Mouse (Mus musculus) limb, embryonic 15.5 days (tissue): Measurements from ENCODE around the gene Brca2. TPM values are rescaled to one million over a fixed set of nuclear protein-coding genes. Genes with fewer than 3 reads are reported as not detected.

Source experiments
- ATAC-seq: fragments of 200-750 bp; cut with Nextera tagmentation; 2 replicates; pipeline ENCODE4 v1.8.0; 2017; ENCODE audit warnings: low read depth, moderate TSS enrichment; ENCODE audit not compliant: insufficient number of reproducible peaks, low FRiP score, low TSS enrichment
- H3K27ac ChIP-seq: fragments of 300-500 bp; sonication (generic); 2 replicates; pipeline ENCODE4 v1.5.1; 2015; ENCODE audit warnings: moderate library complexity, mild to moderate bottlenecking, inconsistent platforms
- H3K27me3 ChIP-seq: fragments of 300-500 bp; sonication (generic); 2 replicates; pipeline ENCODE4 v1.6.1; 2015; ENCODE audit warnings: inconsistent platforms
- H3K36me3 ChIP-seq: fragments of 300-500 bp; sonication (generic); 2 replicates; pipeline ENCODE4 v1.6.1; 2015; ENCODE audit warnings: inconsistent platforms
- H3K4me1 ChIP-seq: fragments of 300-500 bp; sonication (generic); 2 replicates; pipeline ENCODE4 v1.6.1; 2015; ENCODE audit warnings: inconsistent platforms
- H3K4me2 ChIP-seq: fragments of 300-500 bp; sonication (generic); 2 replicates; pipeline ENCODE4 v1.6.1; 2015; ENCODE audit warnings: mild to moderate bottlenecking, inconsistent platforms
- H3K4me3 ChIP-seq: fragments of 300-500 bp; sonication (generic); 2 replicates; pipeline ENCODE4 v1.5.1; 2015; ENCODE audit warnings: mild to moderate bottlenecking, inconsistent platforms
- H3K9ac ChIP-seq: fragments of 300-500 bp; sonication (generic); 2 replicates; pipeline ENCODE4 v1.6.1; 2015; ENCODE audit warnings: inconsistent platforms
- H3K9me3 ChIP-seq: fragments of 300-500 bp; sonication (generic); 2 replicates; pipeline ENCODE4 v1.6.1; 2016; ENCODE audit warnings: inconsistent platforms
- WGBS: fragments of 180-500 bp; shearing (Covaris S2); methylation state at CpG from one replicate; pipeline ENCODE4 v1.1.7; 2015; 5-methylcytosine and 5-hydroxymethylcytosine counted together
- polyA plus RNA-seq: library from polyadenylated mRNA; unstranded; fragments of >200 nt; fragmentation: Nextera tagmentation; extraction: Ambion mirVana; gene quantifications from 2 replicates; pipeline ENCODE4 v1.2.1, GENCODE M21; 2015

Brca2 gene
- polyA plus RNA-seq, 1 experiment from 2014 or later = 19.3 TPM

- no peak within 1 kb of the TSS for H3K27ac ChIP-seq
- H3K36me3 ChIP-seq = no peaks in the 10 kb centered on the region
- H3K4me2 ChIP-seq = no peak within 1 kb of the TSS
- H3K27me3 ChIP-seq = no peaks in the 10 kb centered on the region
- 35% methylated on average over 4 of the region's 4 CpGs for WGBS
- ATAC-seq = no peak
- no peaks in the 10 kb centered on the region for H3K9me3 ChIP-seq
- no peak within 1 kb of the TSS for H3K9ac ChIP-seq
- no peak within 1 kb of the TSS for H3K4me3 ChIP-seq
- H3K4me1 ChIP-seq = 0 out of 2 replicates have a peak, but pooled peaks cover 4% of the 10 kb centered on the region
Measured at GRCm38 (mm10) chr5:150518064-150518463, 4.4 kb upstream of the Brca2 start, which contains the start of gene Zar1l. Gene Zar1l, minus strand, starts transcription at chr5:150518164.

DNA sequence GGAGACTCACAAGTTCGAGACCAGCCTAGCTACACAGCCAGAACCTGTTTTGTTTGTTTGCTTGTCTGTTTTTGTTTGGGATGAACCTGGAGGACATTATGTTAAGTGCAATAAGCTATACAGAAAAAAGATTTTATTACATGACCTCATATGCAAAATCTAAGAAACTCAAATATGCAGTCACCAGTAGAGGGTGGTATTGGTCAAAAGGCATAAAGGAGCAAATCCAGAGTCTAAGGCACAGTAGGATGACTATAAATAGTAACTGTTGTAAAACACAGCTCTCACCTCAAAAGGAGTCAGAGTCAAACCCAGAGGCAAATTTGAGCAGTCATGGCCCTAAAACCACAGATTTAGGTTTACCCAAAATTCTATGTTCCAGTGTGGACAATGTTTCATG, 2.9 kb upstream of the Brca2 start:
- Histone ChIP-seq H3K36me3 (no peaks in the 10 kb centered on the region), H3K9me3 (no peaks in the 10 kb centered on the region), H3K27me3 (no peaks in the 10 kb centered on the region), H3K27ac (no peak overlapping the region), H3K9ac (no peak overlapping the region), H3K4me2 (no peak overlapping the region), H3K4me1 (peaks cover 8% of the 10 kb centered on the region; the same call in 1 of the 2 replicates), H3K4me3 (no peak overlapping the region)
- no peak for ATAC-seq
- 93% methylated on average over 1 of the region's 1 CpGs for WGBS

GRCm38 (mm10) chr5:150522867-150523234, 421 bp downstream of the Brca2 start:
- Histone ChIP-seq H3K4me1 (peaks cover 8% of the 10 kb centered on the region; the same call in 1 of the 2 replicates), H3K27ac (peak overlapping the region; percentile 74), H3K9ac (peak overlapping the region; percentile 60), H3K36me3 (no peaks in the 10 kb centered on the region), H3K4me2 (peak overlapping the region; percentile 46), H3K9me3 (no peaks in the 10 kb centered on the region), H3K27me3 (no peaks in the 10 kb centered on the region), H3K4me3 (peak overlapping the region; percentile 70)
- ATAC-seq = no peak
- WGBS = 6% methylated on average over 11 of the region's 11 CpGs

- no peak for ATAC-seq
- Histone ChIP-seq H3K4me3 (no peak overlapping the region), H3K27ac (no peak overlapping the region), H3K36me3 (no peaks in the 10 kb centered on the region), H3K9me3 (no peaks in the 10 kb centered on the region), H3K4me2 (no peak overlapping the region), H3K27me3 (no peaks in the 10 kb centered on the region), H3K9ac (no peak overlapping the region), H3K4me1 (peaks cover 8% of the 10 kb centered on the region; the same call in 1 of the 2 replicates)
- WGBS = 78% methylated on average over 2 of the region's 2 CpGs
Measured at GRCm38 (mm10) chr5:150525239-150525638, 2.8 kb downstream of the Brca2 start.

GRCm38 (mm10) chr5:150541302-150541701, 18.9 kb downstream of the Brca2 start:
- peaks cover 29% of the 10 kb centered on the region for H3K36me3 ChIP-seq

DNA sequence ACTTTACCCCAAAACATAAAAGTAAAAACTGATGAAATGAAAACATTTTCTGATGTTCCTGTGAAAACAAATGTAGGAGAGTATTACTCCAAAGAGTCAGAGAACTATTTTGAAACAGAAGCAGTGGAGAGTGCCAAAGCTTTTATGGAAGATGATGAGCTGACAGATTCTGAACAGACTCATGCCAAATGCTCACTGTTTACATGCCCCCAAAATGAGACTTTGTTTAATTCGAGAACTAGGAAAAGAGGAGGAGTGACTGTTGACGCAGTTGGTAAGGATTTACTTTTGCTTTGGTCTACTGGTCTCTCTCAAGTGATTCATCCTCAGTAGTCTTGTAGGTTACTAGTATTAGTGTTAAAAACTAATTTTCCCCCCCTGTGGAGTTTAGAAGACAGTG, 20.8 kb downstream of the Brca2 start:
- no peak overlapping the region for H3K4me3 ChIP-seq
- 92% methylated on average over 2 of the region's 2 CpGs for WGBS
- peaks cover 13% of the 10 kb centered on the region for H3K36me3 ChIP-seq
- H3K27me3 ChIP-seq = no peaks in the 10 kb centered on the region
- no peak overlapping the region for H3K27ac ChIP-seq
- H3K9ac ChIP-seq = no peak overlapping the region
- H3K4me2 ChIP-seq = no peak overlapping the region
- no peak for ATAC-seq
- no peaks in the 10 kb centered on the region for H3K4me1 ChIP-seq
- H3K9me3 ChIP-seq = no peaks in the 10 kb centered on the region

More at GRCm38 (mm10) chr5:150541302-150541701, 18.9 kb downstream of the Brca2 start:
- Histone ChIP-seq H3K9me3 (no peaks in the 10 kb centered on the region), H3K9ac (no peak overlapping the region), H3K4me2 (no peak overlapping the region), H3K27ac (no peak overlapping the region), H3K4me3 (no peak overlapping the region), H3K4me1 (no peaks in the 10 kb centered on the region), H3K27me3 (no peaks in the 10 kb centered on the region)
- WGBS = 98% methylated on average over 1 of the region's 1 CpGs
- no peak for ATAC-seq

GRCm38 (mm10) chr5:150551637-150552036, 29.2 kb downstream of the Brca2 start:
- Histone ChIP-seq H3K4me3 (no peak overlapping the region), H3K4me2 (no peak overlapping the region), H3K27me3 (no peaks in the 10 kb centered on the region), H3K9ac (no peak overlapping the region), H3K4me1 (no peaks in the 10 kb centered on the region), H3K27ac (no peak overlapping the region), H3K36me3 (peaks cover 35% of the 10 kb centered on the region), H3K9me3 (no peaks in the 10 kb centered on the region)
- ATAC-seq = no peak
- 37% methylated on average over 3 of the region's 3 CpGs for WGBS

- Histone ChIP-seq H3K4me2 (no peak overlapping the region), H3K36me3 (peaks cover 45% of the 10 kb centered on the region), H3K27ac (no peak overlapping the region), H3K9ac (no peak overlapping the region), H3K27me3 (no peaks in the 10 kb centered on the region), H3K4me3 (no peak overlapping the region), H3K9me3 (no peaks in the 10 kb centered on the region), H3K4me1 (no peaks in the 10 kb centered on the region)
- ATAC-seq = no peak
- 92% methylated on average over 6 of the region's 6 CpGs for WGBS
Measured at GRCm38 (mm10) chr5:150559519-150560103, 37.2 kb downstream of the Brca2 start.

- Histone ChIP-seq H3K9me3 (no peaks in the 10 kb centered on the region), H3K4me3 (no peak overlapping the region), H3K27ac (no peak overlapping the region), H3K36me3 (peaks cover 46% of the 10 kb centered on the region), H3K4me2 (no peak overlapping the region), H3K27me3 (no peaks in the 10 kb centered on the region), H3K9ac (no peak overlapping the region), H3K4me1 (no peaks in the 10 kb centered on the region)
- WGBS = 95% methylated on average over 5 of the region's 5 CpGs
- no peak for ATAC-seq
Measured at GRCm38 (mm10) chr5:150560851-150561250, 38.4 kb downstream of the Brca2 start.

DNA sequence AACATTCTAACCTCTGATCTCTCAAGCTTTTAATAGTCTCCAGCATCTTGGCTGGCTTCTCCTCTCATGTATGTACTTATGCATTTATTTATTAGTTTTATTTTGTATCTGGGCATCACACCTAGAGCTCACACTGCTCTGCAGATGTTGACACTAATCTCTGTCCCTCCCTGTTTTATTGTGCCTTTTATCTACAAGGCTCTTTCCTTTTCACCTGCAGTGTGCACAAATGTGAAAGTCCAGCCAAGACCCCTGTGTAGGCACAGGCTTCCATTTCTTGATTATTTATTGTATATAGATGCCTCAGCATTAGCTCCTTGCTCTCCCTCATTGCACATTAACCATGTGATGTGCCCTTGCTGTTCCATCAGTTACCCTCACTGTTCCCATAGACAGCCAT, 38.9 kb downstream of the Brca2 start:
- no peaks in the 10 kb centered on the region for H3K4me1 ChIP-seq
- H3K36me3 ChIP-seq = peaks cover 49% of the 10 kb centered on the region
- H3K9me3 ChIP-seq = no peaks in the 10 kb centered on the region
- no peak overlapping the region for H3K4me2 ChIP-seq
- ATAC-seq = no peak
- no peak overlapping the region for H3K4me3 ChIP-seq
- no peaks in the 10 kb centered on the region for H3K27me3 ChIP-seq
- no peak overlapping the region for H3K27ac ChIP-seq
- no peak overlapping the region for H3K9ac ChIP-seq

DNA sequence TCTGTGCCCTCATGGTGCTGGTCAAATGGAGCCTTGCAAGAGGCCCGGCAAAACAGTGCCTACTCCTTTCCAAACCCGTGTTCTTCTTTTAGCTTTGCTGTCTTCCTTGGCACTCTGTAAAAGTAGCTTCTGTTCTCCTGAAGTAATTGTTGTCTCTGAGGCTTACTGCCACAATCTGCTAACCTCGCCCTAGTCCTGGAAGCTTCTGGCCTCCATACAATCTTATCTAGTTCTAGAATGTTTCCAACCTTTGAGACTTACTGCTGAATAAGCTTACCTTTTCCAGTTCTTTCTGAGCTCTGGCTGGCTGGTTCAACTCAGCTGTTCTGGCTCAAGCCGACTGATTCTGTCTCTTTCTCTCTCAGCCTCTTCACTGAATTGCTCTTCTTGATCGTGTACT, 39.4 kb downstream of the Brca2 start:
- WGBS = 94% methylated on average over 5 of the region's 5 CpGs
- H3K36me3 ChIP-seq = peaks cover 51% of the 10 kb centered on the region
- ATAC-seq = no peak

GRCm38 (mm10) chr5:150564426-150564825, 42.0 kb downstream of the Brca2 start:
- H3K9me3 ChIP-seq = no peaks in the 10 kb centered on the region
- no peak overlapping the region for H3K27ac ChIP-seq
- WGBS = 92% methylated on average over 6 of the region's 6 CpGs
- ATAC-seq = no peak
- no peaks in the 10 kb centered on the region for H3K4me1 ChIP-seq
- H3K9ac ChIP-seq = no peak overlapping the region
- H3K36me3 ChIP-seq = peaks cover 48% of the 10 kb centered on the region
- H3K27me3 ChIP-seq = no peaks in the 10 kb centered on the region
- H3K4me2 ChIP-seq = no peak overlapping the region
- no peak overlapping the region for H3K4me3 ChIP-seq

More for the DNA sequence above, 39.4 kb downstream of the Brca2 start:
- no peak overlapping the region for H3K4me3 ChIP-seq
- H3K4me1 ChIP-seq = no peaks in the 10 kb centered on the region
- no peak overlapping the region for H3K4me2 ChIP-seq
- no peak overlapping the region for H3K27ac ChIP-seq
- H3K9ac ChIP-seq = no peak overlapping the region
- no peaks in the 10 kb centered on the region for H3K27me3 ChIP-seq
- H3K9me3 ChIP-seq = no peaks in the 10 kb centered on the region

DNA sequence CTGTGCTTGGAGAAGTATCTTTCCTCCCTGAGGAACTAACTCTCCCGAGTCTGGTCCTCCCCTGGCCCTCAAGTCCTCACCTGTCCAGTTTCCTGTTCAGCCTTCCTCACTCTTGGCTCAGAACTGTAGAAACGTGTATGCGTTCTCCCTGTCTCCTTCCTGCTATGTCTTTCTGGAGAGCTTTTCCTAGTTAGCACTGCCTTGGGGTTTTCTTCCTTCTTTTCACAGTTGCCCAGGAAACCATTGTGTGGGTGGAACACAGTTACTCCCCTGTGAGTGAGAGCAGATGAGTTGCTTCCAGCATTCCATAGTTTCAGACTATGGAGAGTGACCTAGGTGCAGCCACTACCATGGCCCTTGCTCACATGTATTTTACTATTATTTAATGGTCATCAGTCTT, 43.8 kb downstream of the Brca2 start:
- Histone ChIP-seq H3K4me3 (no peak overlapping the region), H3K4me1 (no peaks in the 10 kb centered on the region), H3K9me3 (no peaks in the 10 kb centered on the region), H3K36me3 (peaks cover 43% of the 10 kb centered on the region), H3K27ac (no peak overlapping the region), H3K4me2 (no peak overlapping the region), H3K9ac (no peak overlapping the region), H3K27me3 (no peaks in the 10 kb centered on the region)
- no peak for ATAC-seq
- WGBS = 76% methylated on average over 3 of the region's 3 CpGs
